In the genomic region with DNA sequence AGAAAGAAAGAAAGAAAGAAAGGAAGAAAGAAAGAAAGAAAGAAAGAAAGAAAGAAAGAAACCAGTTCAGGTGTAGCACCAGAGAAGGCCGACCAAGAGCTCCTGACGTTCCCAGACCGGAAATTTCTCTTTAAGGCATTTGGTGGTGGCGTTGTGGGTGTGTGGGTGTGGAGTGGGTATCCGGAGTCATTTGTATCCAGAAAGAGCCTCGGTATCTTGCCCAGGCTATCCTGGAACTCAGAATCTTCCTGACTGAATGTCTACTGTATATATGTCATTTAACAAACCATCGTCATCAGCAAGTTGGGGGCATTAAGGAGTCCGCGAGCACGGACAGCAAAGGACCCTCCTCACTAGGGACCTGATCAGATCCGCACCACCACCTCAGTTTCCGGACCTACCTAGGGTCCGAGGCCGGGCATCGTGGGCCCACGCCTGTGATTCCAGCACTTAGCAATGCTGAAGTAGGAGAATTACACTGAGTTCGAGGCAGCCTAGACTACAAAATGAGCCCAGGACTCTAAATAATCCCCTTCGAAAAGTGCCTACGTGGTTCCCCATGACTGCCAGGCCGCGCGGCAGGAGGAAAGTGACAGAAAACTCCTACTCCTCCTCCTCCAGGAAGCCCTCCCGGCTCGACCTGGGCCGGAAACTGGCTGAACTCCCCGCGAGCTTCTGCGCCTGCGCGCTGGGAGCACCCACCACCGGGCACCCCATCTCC, we compare ENCODE assay signal across 8 mouse cellular contexts. TPM values are rescaled to one million over a fixed set of nuclear protein-coding genes. Genes with fewer than 3 reads are reported as not detected.
DNase-seq lines count a peak whose midpoint lies in the region; ATAC-seq and TF ChIP-seq lines count a peak whose summit lies in the region.

No protein-coding gene starts in this region.

- peak overlapping the region; percentile 76 for H3K9ac ChIP-seq in liver, embryonic 11.5 days (ENCODE audit: low read depth, low read length)

- no peak for TF ChIP-seq CTCF in thymus, adult 2 months (IDR thresholded peaks at IDR 0.05; ENCODE audit: borderline replicate concordance, control insufficient read depth, extremely low read depth, insufficient read depth, low read length, poor library complexity)

- peaks cover 67% of the 10 kb centered on the region for H3K4me1 ChIP-seq in erythroblast, embryonic 14.5 days (ENCODE audit: control insufficient read depth)
- peaks cover 21% of the 10 kb centered on the region for H3K4me1 ChIP-seq in thymus, adult 2 months (replicated peaks; ENCODE audit: control insufficient read depth, insufficient read depth, low read length)
- peaks cover 23% of the 10 kb centered on the region for H3K4me1 ChIP-seq in liver, embryonic 11.5 days (replicated peaks; ENCODE audit: control insufficient read depth, insufficient read depth, low read length)

- no peak for ATAC-seq in erythroblast, adult 5-6 weeks (replicated peaks; ENCODE audit: low FRiP score, poor library complexity, severe bottlenecking)
- ATAC-seq in liver, embryonic 11.5 days (replicated peaks; ENCODE audit: low FRiP score), result no peak

- H3K27ac ChIP-seq in thymus, adult 2 months (ENCODE audit: control insufficient read depth, insufficient read depth, low read length), result no peak overlapping the region
- H3K27ac ChIP-seq in liver, embryonic 11.5 days (ENCODE audit: low read depth, low read length), result peak overlapping the region; percentile 75

- no peaks in the 10 kb centered on the region for H3K27me3 ChIP-seq in erythroblast, embryonic 14.5 days (ENCODE audit: control insufficient read depth)
- no peaks in the 10 kb centered on the region for H3K27me3 ChIP-seq in thymus, adult 2 months (ENCODE audit: control insufficient read depth, insufficient read depth, low read length)
- H3K27me3 ChIP-seq in liver, embryonic 11.5 days (replicated peaks; ENCODE audit: control insufficient read depth, insufficient read depth, low read length), result no peaks in the 10 kb centered on the region

- peaks cover 24% of the 10 kb centered on the region for H3K36me3 ChIP-seq in erythroblast, embryonic 14.5 days (ENCODE audit: control insufficient read depth)
- no peaks in the 10 kb centered on the region for H3K36me3 ChIP-seq in thymus, adult 2 months (ENCODE audit: control insufficient read depth, insufficient read depth, low read length)
- H3K36me3 ChIP-seq in liver, embryonic 11.5 days (ENCODE audit: control insufficient read depth, insufficient read depth, low read length), result no peaks in the 10 kb centered on the region; the same call in 1 of the 2 replicates

- H3K9me3 ChIP-seq in erythroblast, embryonic 14.5 days (ENCODE audit: control insufficient read depth, low read length), result no peaks in the 10 kb centered on the region
- H3K9me3 ChIP-seq in liver, embryonic 11.5 days (ENCODE audit: control insufficient read depth, low read length), result no peaks in the 10 kb centered on the region

- TF ChIP-seq POLR2A in thymus, adult 2 months (IDR thresholded peaks at IDR 0.05; ENCODE audit: control insufficient read depth, extremely low read depth, insufficient read depth, low read length, poor library complexity), result 0 out of 2 replicates have a peak, but pooled peaks have one; percentile 15

- H3K4me2 ChIP-seq in liver, embryonic 11.5 days, result peak overlapping the region; percentile 93

- no peak for DNase-seq in thymus, adult 2 months
- no peak for DNase-seq in thymus, postnatal 0 days (ENCODE audit: low spot score)
- DNase-seq in liver, embryonic 11.5 days (ENCODE audit: low spot score), result no peak
- DNase-seq in testis, postnatal 14 days (ENCODE audit: low spot score), result peak; percentile 38
- DNase-seq in frontal cortex, postnatal 14 days (ENCODE audit: low spot score in 2 of 2), result no peak
- DNase-seq in layer of hippocampus, adult 9-11 months, result no peak

- WGBS in thymus, adult 2 months, result 5% methylated on average over 31 of the region's 31 CpGs
- WGBS in liver, embryonic 11.5 days, result 3% methylated on average over 31 of the region's 31 CpGs

- peak overlapping the region; percentile 89 for H3K4me3 ChIP-seq in erythroblast, embryonic 14.5 days (replicated peaks)
- peak overlapping the region; percentile 63 for H3K4me3 ChIP-seq in thymus, adult 2 months (ENCODE audit: control insufficient read depth, insufficient read depth, low read length)
- peak overlapping the region; percentile 87 for H3K4me3 ChIP-seq in liver, embryonic 11.5 days (ENCODE audit: low read depth, low read length)

RNA-seq across cellular contexts. Expression of a gene that starts 0.9 kb away (rescaled TPM):
- polyA plus RNA-seq in erythroblast, embryonic 14.5 days (2012), result 37.3 and 38.8 TPM in 2 replicates
- total RNA-seq in erythroblast, adult 5-6 weeks (2015; ENCODE audit: low replicate concordance), result 12.3 and 14.2 TPM in 2 replicates
- 11.7 and 13.4 TPM in 2 replicates for total RNA-seq in erythroblast, adult 5-6 weeks (2017; ENCODE audit: low replicate concordance)
- polyA plus RNA-seq in thymus, adult 2 months (2012; rRNA removed), result 51.8 and 53.4 TPM in 2 replicates
- polyA plus RNA-seq in thymus, postnatal 0 days (2015; fragmentation: Nextera tagmentation; extraction: Ambion mirVana), result 93.8 and 98.6 TPM in 2 replicates
- 110 and 112 TPM in 2 replicates for polyA plus RNA-seq in liver, embryonic 11.5 days (2014; fragmentation: Nextera tagmentation; extraction: Ambion mirVana)

RNA-seq across cellular contexts. Expression of a gene that starts 9.7 kb away (rescaled TPM):
- 0.16 and 0.21 TPM in 2 replicates for polyA plus RNA-seq in erythroblast, embryonic 14.5 days (2012)
- total RNA-seq in erythroblast, adult 5-6 weeks (2015; ENCODE audit: low replicate concordance), result not detected in 2 replicates
- not detected in 2 replicates for total RNA-seq in erythroblast, adult 5-6 weeks (2017; ENCODE audit: low replicate concordance)
- 4.2 and 6.4 TPM in 2 replicates for polyA plus RNA-seq in thymus, adult 2 months (2012; rRNA removed)
- 0.36 and 0.85 TPM in 2 replicates for polyA plus RNA-seq in thymus, postnatal 0 days (2015; fragmentation: Nextera tagmentation; extraction: Ambion mirVana)
- polyA plus RNA-seq in liver, embryonic 11.5 days (2014; fragmentation: Nextera tagmentation; extraction: Ambion mirVana), result 0.47 and 0.73 TPM in 2 replicates

RNA-seq across cellular contexts. Expression of a gene that starts 19.8 kb away (rescaled TPM):
- polyA plus RNA-seq in erythroblast, embryonic 14.5 days (2012), result 0.03 and 0.06 TPM in 2 replicates
- not detected in 2 replicates for total RNA-seq in erythroblast, adult 5-6 weeks (2015; ENCODE audit: low replicate concordance)
- total RNA-seq in erythroblast, adult 5-6 weeks (2017; ENCODE audit: low replicate concordance), result 0.17 TPM in 1 of 2 replicates, not detected in the other
- polyA plus RNA-seq in thymus, adult 2 months (2012; rRNA removed), result 0.80 and 1.4 TPM in 2 replicates
- polyA plus RNA-seq in thymus, postnatal 0 days (2015; fragmentation: Nextera tagmentation; extraction: Ambion mirVana), result 0.49 and 1.6 TPM in 2 replicates
- 0.18 and 0.34 TPM in 2 replicates for polyA plus RNA-seq in liver, embryonic 11.5 days (2014; fragmentation: Nextera tagmentation; extraction: Ambion mirVana)

RNA-seq across cellular contexts. Expression of a gene that starts 24.4 kb away (rescaled TPM):
- polyA plus RNA-seq in erythroblast, embryonic 14.5 days (2012), result 441 and 685 TPM in 2 replicates
- 1,597 and 1,896 TPM in 2 replicates for total RNA-seq in erythroblast, adult 5-6 weeks (2015; ENCODE audit: low replicate concordance)
- total RNA-seq in erythroblast, adult 5-6 weeks (2017; ENCODE audit: low replicate concordance), result 369 and 492 TPM in 2 replicates
- polyA plus RNA-seq in thymus, adult 2 months (2012; rRNA removed), result 7,420 and 8,337 TPM in 2 replicates
- 6,882 and 7,160 TPM in 2 replicates for polyA plus RNA-seq in thymus, postnatal 0 days (2015; fragmentation: Nextera tagmentation; extraction: Ambion mirVana)
- polyA plus RNA-seq in liver, embryonic 11.5 days (2014; fragmentation: Nextera tagmentation; extraction: Ambion mirVana), result 3,876 and 4,144 TPM in 2 replicates

RNA-seq across cellular contexts. Expression of a gene that starts 32.9 kb away (rescaled TPM):
- polyA plus RNA-seq in erythroblast, embryonic 14.5 days (2012), result 3.0 and 3.3 TPM in 2 replicates
- total RNA-seq in erythroblast, adult 5-6 weeks (2015; ENCODE audit: low replicate concordance), result 2.3 and 4.0 TPM in 2 replicates
- total RNA-seq in erythroblast, adult 5-6 weeks (2017; ENCODE audit: low replicate concordance), result 2.2 and 3.1 TPM in 2 replicates
- 145 and 151 TPM in 2 replicates for polyA plus RNA-seq in thymus, adult 2 months (2012; rRNA removed)
- 45.0 and 45.3 TPM in 2 replicates for polyA plus RNA-seq in thymus, postnatal 0 days (2015; fragmentation: Nextera tagmentation; extraction: Ambion mirVana)
- 48.7 and 49.0 TPM in 2 replicates for polyA plus RNA-seq in liver, embryonic 11.5 days (2014; fragmentation: Nextera tagmentation; extraction: Ambion mirVana)
